Mouse (Mus musculus) liver, embryonic 12.5 days (tissue): Measurements from ENCODE around the gene Hira. TPM values are rescaled to one million over a fixed set of nuclear protein-coding genes. Genes with fewer than 3 reads are reported as not detected.
"Not testable (repeated sequence)": the region's sequence is repeated elsewhere in the genome, so short reads cannot be mapped to it uniquely, and the experiment has no call there.

Experiments used
- ATAC-seq: fragments of 200-750 bp; cut with Nextera tagmentation; 2 replicates; pipeline ENCODE4 v1.8.0; 2017; ENCODE audit warnings: moderate number of reproducible peaks, mild to moderate bottlenecking, moderate library complexity
- H3K27ac ChIP-seq: fragments of 300-500 bp; sonication (generic); 2 replicates; pipeline ENCODE4 v1.5.1; 2016; ENCODE audit warnings: mild to moderate bottlenecking
- H3K27me3 ChIP-seq: fragments of 300-500 bp; sonication (generic); replicated peaks from 2 replicates; pipeline ENCODE4 v1.6.1; 2016; ENCODE audit warnings: mild to moderate bottlenecking, moderate library complexity
- H3K36me3 ChIP-seq: fragments of 300-500 bp; sonication (generic); 2 replicates; pipeline ENCODE4 v1.6.1; 2016; ENCODE audit warnings: mild to moderate bottlenecking, moderate library complexity
- H3K4me1 ChIP-seq: fragments of 300-500 bp; sonication (generic); 2 replicates; pipeline ENCODE4 v1.6.1; 2016
- H3K4me2 ChIP-seq: fragments of 300-500 bp; sonication (generic); 2 replicates; pipeline ENCODE4 v1.6.1; 2016; ENCODE audit warnings: mild to moderate bottlenecking, moderate library complexity
- H3K4me3 ChIP-seq: fragments of 300-500 bp; sonication (generic); 2 replicates; pipeline ENCODE4 v1.5.1; 2016; ENCODE audit warnings: mild to moderate bottlenecking, moderate library complexity
- H3K9ac ChIP-seq: fragments of 300-500 bp; sonication (generic); 2 replicates; pipeline ENCODE4 v1.6.1; 2016; ENCODE audit warnings: mild to moderate bottlenecking, moderate library complexity
- H3K9me3 ChIP-seq: fragments of 300-500 bp; sonication (generic); replicated peaks from 2 replicates; pipeline ENCODE4 v1.6.1; 2016; ENCODE audit warnings: mild to moderate bottlenecking, moderate library complexity
- WGBS: fragments of 180-500 bp; shearing (Covaris S2); methylation state at CpG from one replicate; pipeline ENCODE4 v1.1.7; 2016; ENCODE audit not compliant: insufficient replicate concordance; 5-methylcytosine and 5-hydroxymethylcytosine counted together
- polyA plus RNA-seq: library from polyadenylated mRNA; unstranded; fragments of >200 nt; fragmentation: Nextera tagmentation; extraction: Ambion mirVana; gene quantifications from 2 replicates; pipeline ENCODE4 v1.2.1, GENCODE M21; 2016

The Hira gene
- polyA plus RNA-seq, 1 experiment from 2014 or later, result 13.6 TPM

- H3K9ac ChIP-seq, result no peak overlapping the region
- no peaks in the 10 kb centered on the region for H3K9me3 ChIP-seq
- no peak overlapping the region for H3K27ac ChIP-seq
- no peaks in the 10 kb centered on the region for H3K4me1 ChIP-seq
- H3K4me2 ChIP-seq, result no peak overlapping the region
- no peaks in the 10 kb centered on the region for H3K27me3 ChIP-seq
- ATAC-seq, result no peak
- no peak overlapping the region for H3K4me3 ChIP-seq
- 78% methylated on average over 5 of the region's 5 CpGs for WGBS
- peaks cover 70% of the 10 kb centered on the region for H3K36me3 ChIP-seq
These were observed 61.7 kb downstream of the Hira start for GRCm38 (mm10) chr16:18938321-18939082.

- peaks cover 76% of the 10 kb centered on the region for H3K36me3 ChIP-seq
These were observed 67.1 kb downstream of the Hira start for GRCm38 (mm10) chr16:18943906-18944305.

GRCm38 (mm10) chr16:18948941-18949340 lies 72.1 kb downstream of the Hira start:
- H3K4me2 ChIP-seq, result no peak overlapping the region
- ATAC-seq, result no peak
- no peak overlapping the region for H3K27ac ChIP-seq
- H3K9me3 ChIP-seq, result no peaks in the 10 kb centered on the region
- no peaks in the 10 kb centered on the region for H3K4me1 ChIP-seq
- H3K9ac ChIP-seq, result no peak overlapping the region
- peaks cover 95% of the 10 kb centered on the region for H3K36me3 ChIP-seq
- H3K4me3 ChIP-seq, result no peak overlapping the region
- H3K27me3 ChIP-seq, result no peaks in the 10 kb centered on the region
- WGBS, result 87% methylated on average over 9 of the region's 9 CpGs

More at GRCm38 (mm10) chr16:18943906-18944305, 67.1 kb downstream of the Hira start:
- Histone ChIP-seq H3K9me3 (no peaks in the 10 kb centered on the region), H3K4me2 (no peak overlapping the region), H3K27ac (no peak overlapping the region), H3K4me3 (no peak overlapping the region), H3K27me3 (no peaks in the 10 kb centered on the region), H3K4me1 (no peaks in the 10 kb centered on the region), H3K9ac (no peak overlapping the region)
- ATAC-seq, result no peak
- 84% methylated on average over 6 of the region's 6 CpGs for WGBS

GRCm38 (mm10) chr16:18950351-18950750 lies 73.5 kb downstream of the Hira start:
- peaks cover 98% of the 10 kb centered on the region for H3K36me3 ChIP-seq
- no peaks in the 10 kb centered on the region for H3K4me1 ChIP-seq
- no peak for ATAC-seq
- H3K27me3 ChIP-seq, result no peaks in the 10 kb centered on the region
- 80% methylated on average over 2 of the region's 2 CpGs for WGBS
- H3K4me3 ChIP-seq, result no peak overlapping the region
- H3K9ac ChIP-seq, result no peak overlapping the region
- no peak overlapping the region for H3K4me2 ChIP-seq
- no peak overlapping the region for H3K27ac ChIP-seq
- no peaks in the 10 kb centered on the region for H3K9me3 ChIP-seq

- no peak overlapping the region for H3K4me2 ChIP-seq
- H3K9ac ChIP-seq, result no peak overlapping the region
- no peaks in the 10 kb centered on the region for H3K4me1 ChIP-seq
- no peaks in the 10 kb centered on the region for H3K27me3 ChIP-seq
- peaks cover 97% of the 10 kb centered on the region for H3K36me3 ChIP-seq
- H3K27ac ChIP-seq, result no peak overlapping the region
- no peak for ATAC-seq
- H3K9me3 ChIP-seq, result no peaks in the 10 kb centered on the region
- H3K4me3 ChIP-seq, result no peak overlapping the region
These were observed 76.0 kb downstream of the Hira start for GRCm38 (mm10) chr16:18952813-18953212.

GRCm38 (mm10) chr16:18955070-18955469 lies 78.2 kb downstream of the Hira start:
- peaks cover 78% of the 10 kb centered on the region for H3K36me3 ChIP-seq
- no peak overlapping the region for H3K9ac ChIP-seq
- H3K9me3 ChIP-seq, result no peaks in the 10 kb centered on the region
- H3K4me3 ChIP-seq, result no peak overlapping the region
- no peak overlapping the region for H3K4me2 ChIP-seq
- no peaks in the 10 kb centered on the region for H3K4me1 ChIP-seq
- no peaks in the 10 kb centered on the region for H3K27me3 ChIP-seq
- 82% methylated on average over 3 of the region's 3 CpGs for WGBS
- no peak for ATAC-seq
- no peak overlapping the region for H3K27ac ChIP-seq

- ATAC-seq, result no peak
- peaks cover 10% of the 10 kb centered on the region; the same call in 1 of the 2 replicates for H3K9me3 ChIP-seq
- no peak overlapping the region for H3K4me2 ChIP-seq
- no peaks in the 10 kb centered on the region for H3K4me1 ChIP-seq
- H3K4me3 ChIP-seq, result no peak overlapping the region
- no peaks in the 10 kb centered on the region for H3K27me3 ChIP-seq
- H3K36me3 ChIP-seq, result peaks cover 76% of the 10 kb centered on the region
- H3K27ac ChIP-seq, result no peak overlapping the region
- no peak overlapping the region for H3K9ac ChIP-seq
These were observed 86.6 kb downstream of the Hira start for GRCm38 (mm10) chr16:18963486-18963885.

- no peak; the same call in 1 of the 2 replicates for ATAC-seq
- H3K27ac ChIP-seq, result no peak overlapping the region
- 83% methylated on average over 9 of the region's 9 CpGs for WGBS
- no peak overlapping the region for H3K4me2 ChIP-seq
- H3K9me3 ChIP-seq, result no peaks in the 10 kb centered on the region
- peaks cover 67% of the 10 kb centered on the region for H3K36me3 ChIP-seq
- no peak overlapping the region for H3K9ac ChIP-seq
- H3K4me3 ChIP-seq, result no peak overlapping the region
- H3K27me3 ChIP-seq, result no peaks in the 10 kb centered on the region
- H3K4me1 ChIP-seq, result no peaks in the 10 kb centered on the region
These were observed 92.7 kb downstream of the Hira start for GRCm38 (mm10) chr16:18969420-18970128.

GRCm38 (mm10) chr16:18970837-18971236 lies 94.0 kb downstream of the Hira start:
- no peaks in the 10 kb centered on the region for H3K4me1 ChIP-seq
- peaks cover 62% of the 10 kb centered on the region for H3K36me3 ChIP-seq
- H3K4me2 ChIP-seq, result no peak overlapping the region
- no peak for ATAC-seq
- H3K27me3 ChIP-seq, result no peaks in the 10 kb centered on the region
- 0 out of 2 replicates have a peak, but pooled peaks cover 2% of the 10 kb centered on the region for H3K9me3 ChIP-seq
- no peak overlapping the region for H3K4me3 ChIP-seq
- H3K9ac ChIP-seq, result no peak overlapping the region
- 75% methylated on average over 3 of the region's 3 CpGs for WGBS
- H3K27ac ChIP-seq, result no peak overlapping the region

- not testable (repeated sequence) for H3K27me3 ChIP-seq, ATAC-seq, H3K4me1 ChIP-seq, H3K4me2 ChIP-seq, H3K4me3 ChIP-seq, H3K9me3 ChIP-seq, H3K27ac ChIP-seq, H3K9ac ChIP-seq
- peaks cover 20% of the 10 kb centered on the region for H3K36me3 ChIP-seq
- 77% methylated on average over 23 of the region's 23 CpGs for WGBS
These were observed 98.8 kb downstream of the Hira start for GRCm38 (mm10) chr16:18975665-18976064.

- 0 out of 2 replicates have a peak, but pooled peaks cover 7% of the 10 kb centered on the region for H3K9me3 ChIP-seq
- no peak overlapping the region for H3K9ac ChIP-seq
- peaks cover 13% of the 10 kb centered on the region for H3K36me3 ChIP-seq
- H3K4me2 ChIP-seq, result no peak overlapping the region
- H3K27me3 ChIP-seq, result no peaks in the 10 kb centered on the region
- H3K4me1 ChIP-seq, result no peaks in the 10 kb centered on the region
- no peak overlapping the region for H3K27ac ChIP-seq
- ATAC-seq, result no peak
- 71% methylated on average over 23 of the region's 23 CpGs for WGBS
- H3K4me3 ChIP-seq, result no peak overlapping the region
These were observed 99.5 kb downstream of the Hira start for GRCm38 (mm10) chr16:18976315-18976714.

GRCm38 (mm10) chr16:18986381-18986780 lies 109.5 kb downstream of the Hira start:
- H3K36me3 ChIP-seq, result no peaks in the 10 kb centered on the region
- WGBS, result 71% methylated on average over 3 of the region's 3 CpGs
- no peak overlapping the region for H3K4me3 ChIP-seq
- H3K9me3 ChIP-seq, result no peaks in the 10 kb centered on the region
- H3K27ac ChIP-seq, result no peak overlapping the region
- no peak overlapping the region for H3K4me2 ChIP-seq
- H3K27me3 ChIP-seq, result no peaks in the 10 kb centered on the region
- no peak overlapping the region for H3K9ac ChIP-seq
- no peaks in the 10 kb centered on the region for H3K4me1 ChIP-seq
- ATAC-seq, result no peak
